In genomic region chr2:78010066-78010690, GRCm38 (mm10) we compare ENCODE assay signal across 14 mouse cellular contexts.
"Had no signal": no experiment of that assay in that cellular context is flagged by ENCODE, and none has a peak within 500 bp of the region (broad histone marks: within the 10 kb centered on the region; RNA-seq: fewer than 3 reads in every experiment).

No protein-coding gene starts in this region.

- H3K4me2 ChIP-seq: lung, embryonic 14.5 days; midbrain, embryonic 11.5 days; midbrain, embryonic 13.5 days; neural tube, embryonic 13.5 days; stomach, embryonic 15.5 days had no signal

- H3K4me1 ChIP-seq: midbrain, embryonic 13.5 days; neural tube, embryonic 13.5 days; stomach, embryonic 15.5 days had no signal

- H3K27ac ChIP-seq: midbrain, embryonic 13.5 days; neural tube, embryonic 13.5 days; stomach, embryonic 15.5 days; stomach, postnatal 0 days had no signal

- H3K9ac ChIP-seq: lung, embryonic 14.5 days; midbrain, embryonic 13.5 days; neural tube, embryonic 13.5 days; stomach, embryonic 15.5 days had no signal

- H3K36me3 ChIP-seq: midbrain, embryonic 13.5 days; neural tube, embryonic 13.5 days; stomach, embryonic 15.5 days had no signal

- H3K9me3 ChIP-seq: midbrain, embryonic 13.5 days; neural tube, embryonic 13.5 days; stomach, embryonic 15.5 days had no signal

- H3K4me3 ChIP-seq: midbrain, embryonic 13.5 days; myocyte; neural tube, embryonic 13.5 days; stomach, embryonic 15.5 days had no signal

- H3K27me3 ChIP-seq: midbrain, embryonic 13.5 days; neural tube, embryonic 13.5 days; stomach, embryonic 15.5 days had no signal

- DNase-seq: lung, adult 18-20 months; lung, embryonic 14.5 days; lung, postnatal 10 days; lung, postnatal 4 days; right cerebral cortex, postnatal 14 days; thymus, postnatal 14 days; thymus, postnatal 36 days had no signal

- ATAC-seq: midbrain, embryonic 13.5 days; midbrain, embryonic 16.5 days had no signal
